Mouse (Mus musculus) thymus, adult 2 months (tissue): ENCODE data around the gene Sigmar1.

Experiments used
- CTCF ChIP-seq: fragments of 200-500 bp; IDR thresholded peaks from 2 replicates; pipeline ENCODE4 v1.5.1; 2012; ENCODE audit warnings: mild to moderate bottlenecking, control low read depth, low read length, moderate library complexity, borderline replicate concordance; ENCODE audit not compliant: control insufficient read depth, poor library complexity, insufficient read depth; ENCODE audit errors: extremely low read depth
- POLR2A ChIP-seq: fragments of 200-500 bp; IDR thresholded peaks from 2 replicates; pipeline ENCODE4 v1.6.1; 2012; ENCODE audit warnings: mild to moderate bottlenecking, low read length, control low read depth, moderate library complexity; ENCODE audit not compliant: control insufficient read depth, poor library complexity, insufficient read depth; ENCODE audit errors: extremely low read depth

DNA sequence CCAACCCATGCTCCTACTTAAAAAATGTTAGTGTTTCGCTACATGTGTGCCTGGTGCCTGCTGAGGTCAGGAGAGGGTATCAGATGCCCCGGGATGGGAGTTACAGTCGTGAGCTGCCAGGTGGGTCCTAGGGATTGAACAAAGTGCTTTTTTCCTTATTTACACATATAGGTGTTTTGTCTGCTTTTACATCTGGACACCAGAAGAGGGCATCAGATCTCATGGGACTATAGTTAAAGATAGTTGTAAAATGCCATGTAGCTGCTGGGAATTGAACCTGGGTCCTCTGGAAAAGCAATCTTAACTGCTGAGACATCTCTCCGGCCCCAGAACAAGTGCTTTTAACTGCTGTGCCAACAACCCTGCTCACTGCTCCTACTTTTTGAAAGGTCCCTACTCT is 45.7 kb downstream of the Sigmar1 start:
- no peak for TF ChIP-seq POLR2A
- TF ChIP-seq CTCF = no peak
